Mouse (Mus musculus) c-Kit-positive CD71-positive TER-119-positive erythroid progenitor cells, embryonic 14.5 days (primary cell): ENCODE data around the gene Pex10.
"Not testable (repeated sequence)": the region's sequence is repeated elsewhere in the genome, so short reads cannot be mapped to it uniquely, and the experiment has no call there.

Experiments
- DNase-seq: peaks from one replicate; pipeline ENCODE4 v3.0.0-alpha.2; 2013; ENCODE audit warnings: low spot score

Gene Pex10

GRCm38 (mm10) chr4:155064474-155064873 is 2.3 kb upstream of the Pex10 start:
- no peak for DNase-seq

DNA sequence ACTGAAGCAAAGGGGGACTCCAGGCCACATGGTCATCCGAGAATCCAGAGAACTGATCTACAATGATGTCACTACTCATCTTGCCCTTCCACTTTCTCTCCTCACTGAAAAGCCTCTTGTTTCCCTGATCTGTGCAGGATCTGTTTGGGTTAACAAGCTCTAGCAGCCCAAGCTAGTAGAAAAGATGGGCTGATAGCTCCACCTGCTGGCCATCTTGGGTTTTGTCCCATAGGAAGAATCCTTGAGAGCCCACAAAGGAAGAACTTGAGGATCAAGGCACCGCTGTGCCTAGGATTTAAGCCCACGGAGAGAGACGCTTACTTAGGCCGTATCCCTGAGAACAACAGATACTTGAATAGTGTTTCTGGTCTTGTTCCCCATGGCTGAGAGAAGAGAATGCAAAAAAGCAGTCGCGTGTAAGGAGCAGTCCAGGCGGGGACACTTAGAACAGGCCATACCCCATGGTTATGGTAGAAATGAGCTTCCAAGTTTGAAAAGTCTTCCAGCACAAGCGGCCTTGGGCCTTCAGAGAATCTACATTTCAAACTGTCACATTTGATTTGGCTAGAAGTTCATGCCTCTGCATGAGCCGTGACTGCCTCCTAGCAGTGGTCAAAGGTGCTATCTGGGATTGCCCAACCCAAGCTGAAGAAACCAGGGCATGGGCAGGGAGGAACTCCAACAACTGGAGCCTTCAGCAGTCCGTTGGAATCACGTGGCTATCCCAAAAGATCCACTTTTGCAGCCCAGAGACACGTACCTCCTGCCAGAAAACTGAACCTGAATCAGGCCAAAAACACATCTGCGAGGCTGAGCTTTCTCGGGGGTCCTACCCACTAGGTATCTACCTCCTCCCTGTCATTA is 614 bp upstream of the Pex10 start:
- peak; percentile 92 for DNase-seq

GRCm38 (mm10) chr4:155068357-155068972 is 1.6 kb downstream of the Pex10 start:
- no peak for DNase-seq

DNA sequence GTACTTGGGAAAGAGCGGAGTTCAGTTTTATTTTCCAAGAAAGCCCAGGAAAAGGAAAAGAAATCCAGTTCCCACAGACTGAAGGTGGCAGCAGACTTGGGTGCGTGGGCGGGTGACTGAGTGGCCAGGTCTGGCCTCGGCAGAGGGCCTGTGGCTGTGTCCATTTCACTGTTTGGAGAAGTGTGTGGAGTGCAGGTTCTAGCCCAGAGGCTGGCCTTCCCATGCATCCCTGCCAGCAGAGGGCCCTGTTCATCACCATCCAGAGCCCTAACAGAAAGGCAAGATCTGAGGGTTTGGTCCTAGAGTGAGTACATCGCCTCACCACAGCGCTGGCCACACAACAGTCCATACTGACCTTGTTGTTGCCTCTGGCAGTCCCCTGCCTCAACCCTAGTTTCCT is 2.4 kb downstream of the Pex10 start:
- DNase-seq, result no peak

DNA sequence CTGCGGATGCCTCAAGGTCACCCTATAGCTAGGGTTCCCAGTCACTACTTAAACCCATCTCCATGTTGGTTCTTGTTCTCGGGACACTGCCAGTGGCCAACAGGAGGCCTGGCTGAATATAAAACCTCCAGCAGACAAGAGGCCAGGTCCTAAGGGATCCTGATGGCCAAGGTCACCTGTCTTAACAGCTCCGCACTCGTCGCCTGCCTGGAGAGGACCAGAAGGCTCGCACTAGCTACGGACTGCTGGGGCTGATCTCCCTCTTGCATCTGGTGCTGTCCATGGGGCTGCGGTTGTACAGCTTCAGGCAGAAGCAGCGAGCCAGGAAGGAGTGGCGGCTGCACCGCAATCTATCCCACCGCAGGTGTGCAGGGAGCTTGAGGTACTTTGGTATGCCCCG is 3.4 kb downstream of the Pex10 start:
- no peak for DNase-seq

GRCm38 (mm10) chr4:155070921-155071320 is 4.1 kb downstream of the Pex10 start:
- DNase-seq, result no peak

- no peak for DNase-seq
These were observed 7.6 kb downstream of the Pex10 start for GRCm38 (mm10) chr4:155074418-155074817.

- DNase-seq, result no peak
These were observed 8.3 kb downstream of the Pex10 start for GRCm38 (mm10) chr4:155075137-155075536.

DNA sequence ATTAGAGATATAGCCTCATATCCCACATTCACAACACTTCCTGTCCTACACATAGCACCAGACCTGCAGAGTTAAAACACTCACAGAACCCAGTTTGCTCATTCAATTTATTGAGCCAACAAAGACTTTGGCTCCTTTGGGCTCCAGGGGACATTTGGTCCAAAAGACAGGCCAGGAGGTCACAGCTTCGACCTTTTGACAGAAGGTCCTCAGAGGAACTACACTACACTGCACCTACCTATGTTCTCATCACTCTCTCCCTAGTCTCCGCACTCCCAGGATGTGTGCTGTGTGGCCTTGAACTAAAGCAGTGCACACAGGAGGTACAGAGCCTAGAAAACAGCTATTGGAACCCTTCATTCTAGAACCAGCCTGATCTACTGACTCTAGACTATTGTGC is 9.0 kb downstream of the Pex10 start:
- DNase-seq, result no peak

DNA sequence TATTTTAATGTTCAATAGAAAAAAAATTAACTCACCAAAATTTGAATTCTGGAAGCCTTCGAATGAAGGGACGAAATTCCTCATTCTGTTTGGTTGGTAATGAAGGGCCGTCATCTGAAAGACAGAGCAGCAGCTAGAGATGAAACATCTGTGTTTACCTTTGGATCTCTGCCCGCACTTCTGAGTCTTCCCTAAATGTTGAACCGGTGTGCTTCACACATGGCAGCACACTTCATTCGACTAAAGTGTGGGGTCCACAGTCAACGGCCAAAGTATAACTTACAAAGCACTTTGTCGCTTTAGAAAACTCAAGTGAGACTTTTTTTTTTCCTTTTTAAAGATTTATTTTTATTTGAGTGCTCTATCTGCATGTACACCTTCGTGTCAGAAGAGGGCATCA is 9.9 kb downstream of the Pex10 start:
- DNase-seq, result no peak

- DNase-seq, result not testable (repeated sequence)
These were observed 12.0 kb downstream of the Pex10 start for GRCm38 (mm10) chr4:155078808-155079207.

DNA sequence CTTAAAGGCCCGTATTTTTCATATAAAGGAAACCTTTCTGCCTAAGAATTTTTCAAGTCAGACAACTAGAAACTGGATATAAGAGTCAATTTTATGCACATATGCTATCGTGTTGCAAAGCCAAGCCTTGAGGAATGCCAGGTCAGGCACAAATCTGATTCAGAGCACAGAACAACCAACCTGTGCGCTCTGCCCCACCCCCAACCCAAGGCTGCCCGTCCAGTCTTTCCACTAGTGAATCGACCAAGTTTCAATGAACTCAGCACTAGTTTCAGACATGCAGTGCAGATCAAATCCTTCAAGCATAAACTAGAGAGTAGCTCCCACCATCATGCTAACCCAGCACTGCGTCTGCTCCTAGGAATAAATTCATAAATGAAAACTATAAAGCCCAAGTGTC is 12.8 kb downstream of the Pex10 start:
- DNase-seq, result no peak

DNA sequence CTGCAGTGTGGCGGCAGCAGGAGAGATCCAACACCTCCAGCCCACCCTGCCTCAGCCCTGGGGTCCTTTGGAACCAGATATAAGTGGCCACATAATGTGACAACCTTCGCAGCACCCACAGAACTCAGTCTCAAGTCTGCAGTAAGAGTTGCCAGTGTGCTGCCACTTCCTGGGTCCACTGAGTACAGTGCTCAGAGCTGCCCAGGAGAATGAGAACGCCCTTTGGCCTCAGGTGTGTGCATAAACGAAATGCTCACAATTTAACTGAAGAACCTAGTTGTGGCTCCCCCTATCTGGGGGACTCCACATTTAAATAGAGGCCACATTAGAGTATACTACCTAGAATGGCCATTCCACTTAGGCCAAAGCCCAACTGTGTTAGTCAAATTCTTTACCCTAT is 16.7 kb downstream of the Pex10 start:
- DNase-seq, result no peak

DNA sequence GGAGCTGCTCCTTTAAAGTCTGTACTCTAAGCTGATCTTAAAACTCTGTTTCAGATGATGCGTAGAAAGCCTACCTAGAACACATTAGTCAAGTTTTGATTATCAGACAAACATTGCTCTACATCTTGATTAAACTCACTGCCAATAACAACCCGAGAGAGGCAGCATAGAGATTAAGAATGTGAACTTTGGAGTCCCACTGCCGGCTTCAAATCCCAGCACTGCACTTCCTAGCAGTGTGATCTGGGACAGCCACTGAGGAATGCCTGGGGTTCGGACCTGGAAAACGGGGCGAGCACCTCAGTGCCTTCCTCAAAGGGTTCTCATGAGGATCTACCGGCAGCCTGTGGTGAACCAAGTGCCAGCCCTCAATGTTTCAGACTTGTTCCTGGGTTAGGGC is 17.5 kb downstream of the Pex10 start:
- no peak for DNase-seq

DNA sequence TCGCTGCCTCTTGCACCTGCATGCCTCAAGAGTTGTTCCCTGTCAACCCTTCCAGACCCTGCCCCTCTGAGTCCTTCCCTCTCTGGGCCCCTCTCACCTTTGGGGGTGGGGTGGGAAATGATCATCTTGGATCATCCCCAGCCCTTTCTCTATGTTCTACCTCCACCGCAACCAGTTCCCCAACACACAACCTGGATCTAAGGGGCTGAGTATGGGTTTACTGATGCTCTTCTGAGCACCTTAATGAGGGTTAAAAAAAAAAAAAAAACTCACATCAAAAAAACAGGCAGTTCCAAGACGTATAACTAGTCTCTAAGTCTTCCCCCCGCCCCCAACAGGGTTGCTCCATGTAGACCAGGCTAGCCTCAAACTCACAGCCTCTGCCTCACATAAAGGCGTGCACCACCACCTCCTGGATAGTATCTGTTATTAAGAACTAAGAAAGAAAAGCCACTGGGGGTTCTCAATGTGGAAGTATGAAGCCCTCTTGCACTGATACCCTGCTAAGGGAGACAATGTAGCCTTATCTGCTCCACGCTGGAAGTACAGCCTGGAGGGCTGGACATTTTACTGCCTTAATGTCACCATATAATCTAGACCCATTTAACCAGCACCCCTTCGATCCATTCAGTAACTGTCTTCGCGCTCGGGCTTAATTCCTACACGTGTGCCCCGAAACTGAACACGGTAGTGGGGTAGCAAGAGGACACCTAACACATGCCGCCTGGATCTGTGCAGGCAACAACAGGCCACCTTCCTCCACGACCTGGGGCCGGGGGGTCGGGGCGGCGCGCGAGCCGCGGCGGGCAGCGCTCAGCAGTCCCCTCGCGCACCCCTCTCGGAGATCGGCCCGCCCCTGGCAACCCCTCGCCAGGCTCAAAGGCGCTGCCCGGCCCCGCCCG is 18.6 kb downstream of the Pex10 start:
- peak; percentile 23 for DNase-seq

- DNase-seq, result peak; percentile 99
These were observed 19.6 kb downstream of the Pex10 start, which contains the start of the genes Rer1 and Morn1 for GRCm38 (mm10) chr4:155086108-155087024. Rer1 (minus strand) TSS chr4:155086382. Morn1 (plus strand) TSS chr4:155086577.

GRCm38 (mm10) chr4:155089241-155089640 is 22.4 kb downstream of the Pex10 start:
- no peak for DNase-seq

- no peak for DNase-seq
These were observed 23.3 kb downstream of the Pex10 start for GRCm38 (mm10) chr4:155090147-155090546.

DNA sequence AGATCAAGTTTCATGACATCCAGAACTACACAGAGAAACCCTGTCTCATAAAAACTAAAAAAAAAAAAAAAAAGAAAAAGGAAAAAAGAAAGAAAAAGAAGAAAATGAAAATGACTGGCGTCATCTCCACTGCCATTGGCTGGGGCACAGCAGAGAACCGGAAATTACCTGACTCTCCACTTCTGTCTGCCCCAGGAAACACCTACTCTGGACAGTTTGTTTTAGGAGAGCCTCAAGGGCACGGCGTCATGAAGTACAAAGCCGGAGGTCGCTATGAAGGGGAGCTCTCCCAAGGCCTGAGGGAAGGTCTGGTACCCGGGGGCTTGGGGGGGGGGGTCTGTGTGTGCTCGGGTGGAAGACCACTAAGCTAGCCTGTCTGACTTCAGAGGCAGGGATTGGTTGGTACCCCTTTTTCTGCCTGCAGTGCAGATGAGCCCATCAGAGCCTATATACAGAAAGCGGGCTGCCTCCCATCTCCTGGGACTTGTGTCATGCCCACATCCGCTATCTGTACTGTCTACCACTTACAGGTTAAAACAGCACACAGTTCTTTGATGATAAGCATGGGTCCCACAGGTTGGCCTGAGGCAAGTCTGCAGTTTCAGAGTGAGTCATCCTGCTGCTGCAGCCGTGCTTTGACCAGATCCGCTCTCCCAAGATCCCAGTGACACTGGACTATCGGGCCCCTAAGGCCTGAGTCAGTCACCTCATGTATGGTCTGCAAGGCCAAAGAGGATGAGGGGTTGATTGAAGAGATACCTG is 24.1 kb downstream of the Pex10 start:
- no peak for DNase-seq

- DNase-seq, result no peak
These were observed 26.1 kb downstream of the Pex10 start for GRCm38 (mm10) chr4:155092718-155093430.
